Mouse (Mus musculus): ENCODE results near the gene P2ry6.

Gene P2ry6

GRCm38 (mm10) chr7:100974135-100974903 is at the start of gene P2ry6:
P2ry6 (minus strand) TSS chr7:100974649.
- no peak for DNase-seq (ENCODE audit: low spot score)

GRCm38 (mm10) chr7:101017492-101017891 is 43.0 kb upstream of the P2ry6 start:
- no peak for DNase-seq (ENCODE audit: low spot score)

GRCm38 (mm10) chr7:101017021-101017461 is 42.6 kb upstream of the P2ry6 start:
- DNase-seq (ENCODE audit: low spot score): no peak

DNA sequence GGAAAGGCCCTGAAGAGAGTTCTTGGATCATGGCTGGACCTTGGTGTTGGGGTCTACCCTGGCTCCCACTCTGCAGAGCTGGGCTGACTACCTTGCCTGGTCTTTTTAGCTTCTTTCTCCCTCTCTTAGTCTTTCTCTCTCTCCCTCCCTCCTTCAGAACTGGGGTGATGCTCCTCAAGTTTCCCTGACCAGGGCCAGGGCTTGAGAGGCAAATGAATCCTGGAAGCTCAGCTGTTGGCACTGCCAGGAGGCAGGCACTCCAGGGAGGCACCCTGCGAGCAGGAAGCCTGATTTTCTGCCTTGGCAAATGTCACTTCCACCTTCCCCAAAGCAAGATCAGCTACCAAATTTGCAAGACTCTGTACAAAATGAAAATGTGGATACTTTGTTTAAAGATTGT is 40.5 kb upstream of the P2ry6 start:
- DNase-seq (ENCODE audit: low spot score): no peak

- DNase-seq (ENCODE audit: low spot score): no peak
Measured at GRCm38 (mm10) chr7:101014041-101014440, 39.6 kb upstream of the P2ry6 start.

DNA sequence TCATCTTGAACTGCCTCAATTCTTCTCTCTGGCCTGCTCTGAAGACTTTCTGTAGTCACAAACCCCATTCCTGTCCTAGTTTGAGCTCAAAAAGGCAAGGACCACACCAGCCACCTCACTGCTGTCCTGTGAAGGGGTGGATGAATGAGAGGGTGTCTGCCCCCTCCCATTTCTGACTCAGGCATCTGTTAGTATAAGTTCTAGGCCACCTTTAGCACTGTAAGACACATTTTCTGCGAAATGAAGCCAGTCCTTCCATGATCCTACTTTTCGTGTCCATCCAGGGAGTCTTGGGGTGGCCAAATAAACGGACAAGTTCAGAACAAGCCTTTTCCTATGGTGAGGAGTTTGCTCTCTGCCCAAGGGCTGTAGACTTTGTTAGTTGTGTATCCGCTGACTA is 38.1 kb upstream of the P2ry6 start, which contains the start of gene P2ry2:
TSS of gene P2ry2 (minus strand) at position 326 of the 400 bp plus-strand sequence.
- DNase-seq (ENCODE audit: low spot score): no peak

- DNase-seq (ENCODE audit: low spot score): peak; percentile 30
Measured at GRCm38 (mm10) chr7:101011681-101012367, 37.4 kb upstream of the P2ry6 start.

DNA sequence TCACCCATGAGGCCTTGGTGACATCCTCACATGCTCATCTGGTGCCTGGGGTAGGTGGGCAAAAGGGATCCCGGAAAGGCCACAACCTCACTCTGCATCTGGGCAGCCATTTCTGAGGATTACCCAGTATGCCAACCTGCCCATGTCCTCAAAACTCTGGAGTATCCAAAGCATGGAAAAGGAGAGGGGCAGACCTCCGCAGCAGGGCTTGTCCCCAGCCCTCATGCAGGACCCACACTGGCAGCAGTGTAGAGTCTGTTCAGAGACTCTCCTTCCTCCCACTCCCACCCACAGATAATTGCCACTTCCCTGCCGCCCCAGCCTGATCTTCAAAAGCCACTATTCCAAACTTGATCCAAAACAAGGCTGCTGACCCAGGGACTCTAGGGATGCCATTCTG is 36.3 kb upstream of the P2ry6 start:
- DNase-seq (ENCODE audit: low spot score): no peak

DNA sequence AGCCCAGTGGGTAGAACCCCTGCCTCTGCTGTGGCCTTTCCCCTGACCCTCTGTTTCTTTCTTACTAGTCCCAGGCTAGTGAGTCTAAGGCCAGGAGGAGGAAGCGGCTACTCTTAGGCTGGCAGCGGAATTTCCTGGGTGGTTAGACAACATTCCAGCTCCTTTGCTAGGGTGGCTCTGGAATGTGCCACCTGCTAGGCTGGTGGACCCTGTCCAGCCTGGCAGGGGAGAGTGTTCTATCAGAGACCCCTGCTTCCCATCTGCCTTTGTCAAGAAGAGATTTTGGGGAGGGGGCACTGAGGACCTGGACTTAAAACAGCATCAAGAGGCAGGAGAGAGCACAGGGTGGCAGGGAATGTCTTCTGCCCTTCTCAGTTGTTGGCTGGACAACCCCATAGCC is 31.8 kb upstream of the P2ry6 start:
- DNase-seq (ENCODE audit: low spot score): no peak

DNA sequence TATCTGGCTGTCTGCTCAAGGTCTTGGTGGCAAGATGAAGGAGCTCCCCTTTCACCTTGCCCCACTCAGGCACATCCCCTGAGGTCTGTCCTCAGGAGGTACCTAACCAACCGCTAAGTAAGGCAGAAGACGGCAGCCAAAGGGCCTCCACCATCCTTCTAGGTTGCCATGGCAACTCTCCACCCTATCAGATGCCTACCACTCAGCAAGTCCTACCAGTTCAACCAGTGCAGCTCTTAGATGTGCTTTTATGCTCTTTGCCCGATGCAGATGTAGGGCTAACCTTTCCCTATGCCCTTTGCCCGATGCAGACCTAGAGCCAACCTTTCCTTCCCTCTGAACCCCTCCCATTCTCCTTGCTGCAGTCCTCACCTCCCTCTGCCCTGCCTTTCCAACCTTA is 30.7 kb upstream of the P2ry6 start:
- no peak for DNase-seq (ENCODE audit: low spot score)

- no peak for DNase-seq (ENCODE audit: low spot score)
Measured at GRCm38 (mm10) chr7:101003442-101004326, 29.2 kb upstream of the P2ry6 start.

- DNase-seq (ENCODE audit: low spot score): no peak
Measured at GRCm38 (mm10) chr7:101002274-101002673, 27.8 kb upstream of the P2ry6 start.

GRCm38 (mm10) chr7:100999623-101000022 is 25.2 kb upstream of the P2ry6 start:
- DNase-seq (ENCODE audit: low spot score): no peak

DNA sequence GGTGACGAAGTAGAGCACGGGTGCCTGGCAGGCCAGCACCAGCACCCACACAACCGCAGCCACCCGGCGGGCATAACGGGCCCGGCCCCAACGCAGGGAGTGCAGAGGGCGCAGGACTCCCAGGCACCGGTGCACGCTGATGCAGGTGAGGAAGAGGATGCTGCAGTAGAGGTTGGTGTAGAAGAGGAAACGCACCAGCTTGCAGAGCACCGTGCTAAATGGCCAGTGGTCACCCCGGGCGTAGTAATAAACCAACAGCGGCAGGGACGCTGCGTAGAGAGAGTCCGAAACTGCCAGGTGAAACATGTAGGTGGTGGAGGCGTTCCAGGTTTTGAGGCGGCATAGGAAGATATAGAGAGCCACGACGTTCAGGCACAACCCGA is 24.1 kb upstream of the P2ry6 start:
- DNase-seq (ENCODE audit: low spot score): no peak

DNA sequence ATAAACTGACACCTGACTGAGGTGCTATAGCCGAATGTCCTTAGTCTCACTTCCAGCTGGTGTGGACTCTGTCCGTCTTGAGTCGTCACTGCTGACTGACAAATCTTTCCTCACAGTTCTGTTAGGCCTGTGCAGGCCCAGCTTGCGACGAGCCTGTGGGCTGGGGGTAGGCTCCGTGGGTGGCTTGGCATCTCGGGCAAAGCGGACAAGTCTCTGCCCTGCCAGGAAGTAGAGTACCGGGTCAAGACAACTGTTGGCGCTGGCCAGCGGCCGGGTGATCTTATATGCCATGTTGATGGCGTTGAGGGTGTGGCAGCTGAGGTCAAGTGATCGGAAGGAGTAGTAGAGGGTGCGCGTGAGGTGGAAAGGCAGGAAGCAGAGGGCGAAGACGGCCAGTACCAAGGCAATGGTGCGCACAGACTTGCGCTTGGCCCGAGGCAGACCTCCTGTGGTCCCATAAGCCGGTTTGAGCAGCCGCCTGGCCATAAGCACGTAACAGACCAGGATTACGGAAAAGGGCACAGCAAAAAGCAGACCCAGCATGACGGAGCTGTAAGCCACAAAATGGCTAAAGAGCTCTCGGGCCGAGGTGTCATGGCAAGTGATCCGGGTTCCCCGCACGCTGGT is 23.6 kb upstream of the P2ry6 start:
- DNase-seq (ENCODE audit: low spot score): no peak

- no peak for DNase-seq (ENCODE audit: low spot score)
Measured at GRCm38 (mm10) chr7:100997215-100997614, 22.8 kb upstream of the P2ry6 start.

DNA sequence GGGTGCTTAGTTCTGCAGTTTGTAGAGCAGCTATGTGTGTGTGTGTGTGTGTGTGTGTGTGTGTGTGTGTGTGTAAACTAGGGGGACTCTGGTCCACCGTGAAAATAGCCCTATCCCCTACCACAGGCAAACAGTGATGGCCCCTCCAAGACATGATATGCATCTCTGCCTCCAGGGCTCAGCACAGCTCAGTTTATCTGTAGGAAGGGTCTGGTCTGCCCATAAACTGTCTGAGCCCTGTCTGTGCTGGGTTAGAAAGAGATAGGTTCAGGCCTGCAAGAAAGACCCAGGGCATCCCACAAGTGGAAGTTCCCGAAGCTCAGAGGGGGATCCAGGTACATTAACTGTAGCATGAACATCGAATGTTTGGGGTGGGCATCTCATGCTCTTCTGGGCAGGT is 21.5 kb upstream of the P2ry6 start:
- no peak for DNase-seq (ENCODE audit: low spot score)

DNA sequence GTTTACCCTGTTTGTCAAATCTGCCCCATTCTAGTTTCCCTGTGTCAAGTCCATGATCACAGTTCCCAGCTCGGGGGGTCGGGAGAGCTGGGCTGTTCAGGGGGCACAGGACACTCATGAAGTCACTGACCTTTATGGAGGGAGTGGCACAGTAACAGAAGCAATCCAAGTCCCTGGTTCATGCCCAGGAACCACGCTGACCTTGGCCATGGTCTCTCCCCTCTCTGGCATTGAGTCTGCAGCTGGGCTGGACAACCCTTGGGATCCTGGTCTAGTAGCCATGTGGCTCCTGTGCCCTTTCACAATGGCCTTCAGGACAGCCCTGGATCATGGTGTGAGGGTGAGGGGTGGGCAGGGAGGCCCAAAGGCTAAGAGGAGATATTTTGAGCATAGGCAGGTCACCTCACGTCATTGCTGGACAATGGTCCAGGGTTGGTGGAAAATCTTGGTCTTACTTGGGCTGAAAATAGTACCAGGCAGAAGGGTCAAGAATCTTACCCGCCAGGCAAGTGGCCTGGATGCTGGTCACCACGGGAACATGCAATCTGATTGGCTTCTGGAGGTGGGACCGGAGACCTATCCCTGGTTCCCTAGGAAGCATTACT is 20.9 kb upstream of the P2ry6 start:
- no peak for DNase-seq (ENCODE audit: low spot score)

DNA sequence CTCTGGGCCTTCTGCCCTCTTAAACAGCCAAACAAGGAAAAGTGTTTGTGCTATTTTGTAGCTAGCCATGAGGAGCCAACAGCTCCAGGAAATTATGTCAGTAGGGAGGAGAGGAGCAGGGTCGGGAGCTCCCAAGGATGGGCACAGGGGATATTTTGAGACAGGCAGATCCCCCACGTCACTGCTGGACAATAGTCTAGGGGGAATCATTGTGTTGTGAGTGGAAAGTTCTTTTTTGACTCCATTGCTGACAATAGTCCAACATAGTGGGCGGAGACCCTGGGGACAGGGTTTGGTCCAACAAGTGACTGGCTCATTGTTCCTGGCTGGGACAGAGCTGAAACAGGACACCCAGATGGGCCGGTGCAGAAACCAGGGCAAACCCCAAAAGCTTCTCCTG is 18.7 kb upstream of the P2ry6 start:
- DNase-seq (ENCODE audit: low spot score): no peak

DNA sequence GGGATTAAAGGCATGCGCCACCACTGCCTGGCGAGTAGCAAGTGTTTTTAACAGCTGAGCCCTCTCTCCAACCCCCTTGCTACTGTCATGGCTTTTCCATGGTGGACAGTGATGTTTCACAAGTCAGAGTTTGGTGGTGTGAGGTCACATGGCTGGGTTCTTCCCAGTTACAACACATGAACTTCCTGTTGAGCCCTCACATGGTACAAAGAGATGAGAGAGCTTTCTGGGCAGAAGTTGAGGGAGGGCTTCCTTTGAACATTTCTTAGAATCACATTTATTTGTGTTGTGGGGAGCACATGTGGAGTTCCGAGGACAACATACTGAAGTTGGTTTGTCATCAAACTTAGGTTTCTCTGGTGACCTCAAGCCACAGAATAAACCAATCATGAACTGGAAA is 17.5 kb upstream of the P2ry6 start:
- DNase-seq (ENCODE audit: low spot score): no peak

DNA sequence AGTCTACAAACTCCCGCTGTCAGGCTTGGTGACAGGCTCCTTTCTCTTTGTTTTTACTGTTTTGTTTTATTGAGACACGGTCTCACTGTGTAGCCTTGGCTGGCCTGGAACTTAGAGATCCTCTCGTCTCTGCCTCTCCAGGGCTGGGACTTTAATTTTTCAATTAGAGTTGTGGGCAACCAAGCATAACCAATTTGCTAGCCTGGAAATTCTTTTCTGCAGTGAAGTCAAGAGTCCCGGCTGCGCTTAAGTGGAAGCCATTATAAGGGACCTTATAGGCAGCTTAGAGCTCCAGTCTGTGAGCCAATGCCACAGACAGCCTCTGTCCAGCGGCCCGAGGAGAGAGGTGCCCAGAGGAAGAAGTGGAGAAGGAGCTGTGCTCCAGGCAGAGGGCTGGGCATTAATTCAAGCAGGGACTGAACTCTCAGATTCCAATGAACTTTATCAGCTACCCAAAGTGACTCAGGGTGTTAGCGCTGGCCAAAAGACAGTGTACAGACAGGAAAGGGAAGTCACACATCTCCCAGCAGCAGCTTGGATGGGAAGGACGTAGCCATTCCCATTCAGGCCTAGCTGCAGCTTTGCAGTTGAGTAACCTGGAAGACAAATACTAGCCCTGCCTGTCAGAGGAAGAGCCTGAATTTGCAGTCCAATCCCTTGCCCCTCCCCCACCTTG is 16.3 kb upstream of the P2ry6 start:
- no peak for DNase-seq (ENCODE audit: low spot score)

Data from ovary, postnatal 10 days (tissue).